Mouse (Mus musculus) spleen, adult 12 weeks (tissue): ENCODE measurements around the gene Sppl3.
A peak's percentile ranks its signal among the peaks of the same experiment; 100 is the strongest.
"Not testable (repeated sequence)": the region's sequence is repeated elsewhere in the genome, so short reads cannot be mapped to it uniquely, and the experiment has no call there.

Experiments
- DNase-seq: peaks from one replicate; pipeline ENCODE4 v3.0.0; 2022; ENCODE audit warnings: low spot score

The Sppl3 gene

GRCm38 (mm10) chr5:115076144-115076901 lies 65.4 kb downstream of the Sppl3 start:
- peak; percentile 65 for DNase-seq

GRCm38 (mm10) chr5:115081636-115082035 lies 70.7 kb downstream of the Sppl3 start:
- DNase-seq, result no peak

- DNase-seq, result no peak
Measured at GRCm38 (mm10) chr5:115083492-115083891, 72.6 kb downstream of the Sppl3 start.

GRCm38 (mm10) chr5:115085675-115086074 lies 74.7 kb downstream of the Sppl3 start:
- no peak for DNase-seq

- DNase-seq, result no peak
Measured at GRCm38 (mm10) chr5:115089592-115090268, 78.8 kb downstream of the Sppl3 start.

GRCm38 (mm10) chr5:115091015-115091414 lies 80.1 kb downstream of the Sppl3 start:
- no peak for DNase-seq

- DNase-seq, result no peak
Measured at GRCm38 (mm10) chr5:115091776-115092175, 80.8 kb downstream of the Sppl3 start.

- DNase-seq, result no peak
Measured at GRCm38 (mm10) chr5:115098195-115098594, 87.3 kb downstream of the Sppl3 start, which contains the start of gene Gm10401. TSS of gene Gm10401 (minus strand) at chr5:115098295.

GRCm38 (mm10) chr5:115099530-115099929 lies 88.6 kb downstream of the Sppl3 start:
- no peak for DNase-seq

GRCm38 (mm10) chr5:115099991-115100390 lies 89.1 kb downstream of the Sppl3 start:
- no peak for DNase-seq

GRCm38 (mm10) chr5:115100473-115100872 lies 89.5 kb downstream of the Sppl3 start:
- DNase-seq, result no peak

- DNase-seq, result no peak
Measured at GRCm38 (mm10) chr5:115102231-115102630, 91.3 kb downstream of the Sppl3 start.

- DNase-seq, result not testable (repeated sequence)
Measured at GRCm38 (mm10) chr5:115103253-115103652, 92.3 kb downstream of the Sppl3 start.

- no peak for DNase-seq
Measured at GRCm38 (mm10) chr5:115111156-115111555, 100.2 kb downstream of the Sppl3 start.

GRCm38 (mm10) chr5:115113244-115113643 lies 102.3 kb downstream of the Sppl3 start:
- DNase-seq, result no peak

- DNase-seq, result no peak
Measured at GRCm38 (mm10) chr5:115114501-115114900, 103.6 kb downstream of the Sppl3 start.

GRCm38 (mm10) chr5:115116426-115116825 lies 105.5 kb downstream of the Sppl3 start:
- DNase-seq, result no peak

GRCm38 (mm10) chr5:115117467-115117866 lies 106.5 kb downstream of the Sppl3 start:
- DNase-seq, result no peak

- peak; percentile 84 for DNase-seq
Measured at GRCm38 (mm10) chr5:115118961-115119570, 108.1 kb downstream of the Sppl3 start, which contains the start of gene Acads. TSS of gene Acads (minus strand) at chr5:115119346.

GRCm38 (mm10) chr5:115120978-115121377 lies 110.0 kb downstream of the Sppl3 start:
- no peak for DNase-seq

- no peak for DNase-seq
Measured at GRCm38 (mm10) chr5:115124690-115125089, 113.8 kb downstream of the Sppl3 start.

- DNase-seq, result peak; percentile 61
Measured at GRCm38 (mm10) chr5:115125211-115125871, 114.4 kb downstream of the Sppl3 start.
